Mouse (Mus musculus): Measurements from ENCODE around the gene Cbarp.

Cbarp gene

GRCm38 (mm10) chr10:80121639-80122038 lies 19.0 kb downstream of the Cbarp start:
- DNase-seq = no peak

GRCm38 (mm10) chr10:80120146-80120545 lies 20.5 kb downstream of the Cbarp start:
- DNase-seq = no peak

DNA sequence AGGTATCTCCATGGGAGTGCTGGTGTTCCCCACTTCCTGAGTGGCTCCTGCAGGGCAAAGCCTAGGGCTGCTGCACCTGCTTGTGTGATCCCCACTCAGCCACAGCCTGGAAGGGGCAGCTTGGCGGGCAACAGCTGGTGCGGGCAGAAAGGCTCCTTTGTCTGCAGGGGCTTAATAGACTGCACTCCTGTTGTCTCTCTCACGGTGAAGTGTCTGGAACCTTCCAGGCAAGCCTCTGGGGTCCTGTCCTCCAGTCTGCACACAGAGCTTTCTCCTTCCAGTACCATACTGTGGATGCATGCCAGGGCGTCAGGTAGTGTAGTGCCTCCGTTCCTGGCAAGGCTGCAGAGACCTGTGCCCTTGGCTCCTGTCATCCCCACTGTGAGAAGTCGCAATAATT lies 22.1 kb downstream of the Cbarp start:
- no peak for DNase-seq

GRCm38 (mm10) chr10:80117736-80118135 lies 22.9 kb downstream of the Cbarp start:
- no peak for DNase-seq

DNA sequence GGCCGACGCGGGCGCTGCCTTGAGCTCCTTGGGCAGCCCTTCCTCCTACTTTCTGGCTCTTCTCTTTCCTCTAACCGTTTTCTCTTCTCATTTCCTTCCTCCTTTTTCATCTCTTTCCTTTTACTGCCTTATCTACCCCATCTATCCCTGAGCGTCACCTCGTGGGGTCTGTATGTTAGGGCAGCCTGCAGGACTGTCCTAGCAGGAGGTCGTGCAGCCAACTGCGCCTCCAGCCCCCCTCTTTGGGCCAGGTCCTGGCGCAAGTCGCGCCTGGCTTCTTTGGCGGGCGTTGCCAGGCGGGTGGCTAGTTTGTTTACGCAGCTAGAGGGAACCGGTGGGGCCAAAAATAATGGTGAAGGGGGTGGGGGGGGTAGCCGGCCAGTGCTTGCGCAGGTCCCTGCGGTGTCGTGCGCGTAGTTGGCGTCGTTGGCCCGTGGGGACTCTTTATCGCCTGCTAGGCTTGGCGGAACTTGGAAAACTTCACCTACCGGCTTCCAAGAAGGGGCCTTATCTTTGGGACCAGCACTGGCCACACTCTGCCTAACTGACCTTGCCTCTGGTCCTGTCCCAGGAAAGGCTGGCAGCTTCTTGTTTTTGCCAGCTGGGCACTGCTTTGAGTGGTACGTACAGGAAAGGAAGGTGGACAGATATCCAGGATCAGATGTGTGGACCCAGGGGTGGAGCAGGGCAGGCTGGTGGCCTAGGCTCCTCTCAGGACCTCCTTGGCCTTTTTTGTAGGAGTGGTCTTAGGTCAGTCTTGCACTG lies 23.5 kb downstream of the Cbarp start:
- no peak for DNase-seq

- no peak for DNase-seq
Measured at GRCm38 (mm10) chr10:80116563-80116926, 24.1 kb downstream of the Cbarp start.

DNA sequence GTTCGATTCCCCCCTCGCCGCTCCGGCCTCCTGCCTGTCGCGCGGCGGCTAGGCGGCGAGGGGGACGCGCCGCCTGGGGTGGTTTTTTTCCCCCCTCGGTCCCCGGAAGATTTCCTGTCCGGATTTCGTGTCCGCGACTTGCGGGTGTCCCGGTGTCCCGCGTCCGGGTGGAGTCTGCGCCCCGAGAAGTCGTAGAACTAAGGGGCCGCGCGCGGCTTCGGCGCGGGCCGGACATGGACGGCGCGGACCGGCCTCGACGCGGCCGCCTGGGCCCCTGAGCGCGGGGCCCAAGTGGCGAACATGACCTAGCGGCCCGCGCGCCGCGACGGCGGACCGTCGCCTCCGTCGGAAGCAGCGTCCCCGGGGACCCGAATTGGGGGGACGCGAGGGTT lies 24.7 kb downstream of the Cbarp start:
- DNase-seq = no peak

DNA sequence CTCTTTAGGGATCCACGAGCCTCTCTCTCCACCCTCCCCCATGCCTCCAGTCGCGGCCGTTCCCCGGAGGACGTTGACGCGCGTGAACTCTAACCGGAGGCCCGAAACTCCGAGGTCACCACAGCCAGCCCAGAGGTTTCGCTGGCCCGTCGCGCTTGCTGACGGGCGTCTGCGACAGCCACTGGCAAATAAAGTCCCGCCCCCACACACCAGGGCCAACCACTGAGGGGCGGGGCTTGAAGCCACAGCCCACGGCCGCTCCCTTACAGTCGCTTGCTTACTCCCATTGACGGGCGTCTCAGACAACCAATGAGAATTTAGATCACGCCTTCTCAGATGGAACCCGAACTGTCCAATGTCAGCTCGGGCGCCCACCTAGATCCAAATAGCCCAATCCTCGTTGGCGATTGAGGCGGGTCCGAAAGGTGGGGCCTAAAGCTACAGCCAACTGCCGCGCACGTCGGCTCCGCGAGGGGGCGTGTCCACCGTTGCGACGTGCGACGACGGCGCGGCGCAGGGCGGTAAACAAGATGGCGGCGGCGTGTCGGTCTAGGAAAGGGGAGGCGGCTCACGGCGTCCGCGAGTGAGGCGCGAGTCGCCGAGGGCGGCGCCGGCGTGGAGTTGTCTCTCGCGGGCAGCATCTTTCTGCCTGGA lies 25.2 kb downstream of the Cbarp start, which contains the start of gene Stk11:
Gene Stk11, plus strand, starts transcription at position 514 of the 654 bp plus-strand sequence.
- DNase-seq = peak; percentile 95

- peak; percentile 81 to 92 for DNase-seq
Measured at GRCm38 (mm10) chr10:80114341-80115284, 26.0 kb downstream of the Cbarp start.

- no peak for DNase-seq
Measured at GRCm38 (mm10) chr10:80107678-80108077, 33.0 kb downstream of the Cbarp start.

GRCm38 (mm10) chr10:80105926-80106325 lies 34.7 kb downstream of the Cbarp start:
- no peak for DNase-seq

- peak; percentile 33 to 40 for DNase-seq
Measured at GRCm38 (mm10) chr10:80105460-80105859, 35.2 kb downstream of the Cbarp start, which contains the start of gene Sbno2. TSS of gene Sbno2 (minus strand) at chr10:80105571.

DNA sequence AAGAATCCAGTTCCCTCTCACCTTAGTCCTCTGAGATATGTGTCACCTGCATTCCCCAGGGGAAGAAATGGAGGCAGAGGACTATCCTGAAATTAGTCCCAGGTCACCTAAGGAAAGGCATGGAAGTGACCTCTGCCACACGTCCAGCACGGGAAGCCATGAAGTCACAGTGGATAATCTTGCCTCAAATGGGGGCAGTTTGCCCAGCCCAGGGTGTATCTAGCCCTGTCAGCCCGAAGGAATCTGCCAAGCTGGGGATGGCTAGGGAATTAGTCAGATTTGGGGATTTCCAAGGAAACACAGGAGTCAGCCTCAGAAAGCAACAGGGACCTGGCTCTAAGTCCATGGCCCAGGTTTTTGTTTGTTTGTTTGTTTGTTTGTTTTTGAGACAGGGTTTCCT lies 36.5 kb downstream of the Cbarp start:
- DNase-seq = no peak

DNA sequence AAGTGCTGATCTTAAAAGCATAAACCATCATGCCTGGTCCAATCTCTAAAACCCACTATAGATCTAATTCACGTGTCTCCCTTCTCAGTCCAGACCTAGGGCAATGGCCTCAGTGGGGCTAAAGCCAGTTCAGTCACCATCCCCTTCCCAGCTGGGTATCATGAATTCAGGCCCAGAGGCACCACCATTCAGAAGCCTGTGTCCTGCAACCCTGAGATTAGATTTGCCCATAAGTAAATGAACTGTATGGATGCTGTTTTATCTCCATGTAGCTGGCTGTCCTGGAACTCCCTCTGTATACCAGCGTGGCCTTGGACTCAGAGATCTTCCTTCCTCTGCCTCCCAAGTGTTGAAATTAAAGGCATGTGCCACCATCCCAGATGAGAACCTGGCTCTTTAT lies 37.6 kb downstream of the Cbarp start:
- DNase-seq = no peak

DNA sequence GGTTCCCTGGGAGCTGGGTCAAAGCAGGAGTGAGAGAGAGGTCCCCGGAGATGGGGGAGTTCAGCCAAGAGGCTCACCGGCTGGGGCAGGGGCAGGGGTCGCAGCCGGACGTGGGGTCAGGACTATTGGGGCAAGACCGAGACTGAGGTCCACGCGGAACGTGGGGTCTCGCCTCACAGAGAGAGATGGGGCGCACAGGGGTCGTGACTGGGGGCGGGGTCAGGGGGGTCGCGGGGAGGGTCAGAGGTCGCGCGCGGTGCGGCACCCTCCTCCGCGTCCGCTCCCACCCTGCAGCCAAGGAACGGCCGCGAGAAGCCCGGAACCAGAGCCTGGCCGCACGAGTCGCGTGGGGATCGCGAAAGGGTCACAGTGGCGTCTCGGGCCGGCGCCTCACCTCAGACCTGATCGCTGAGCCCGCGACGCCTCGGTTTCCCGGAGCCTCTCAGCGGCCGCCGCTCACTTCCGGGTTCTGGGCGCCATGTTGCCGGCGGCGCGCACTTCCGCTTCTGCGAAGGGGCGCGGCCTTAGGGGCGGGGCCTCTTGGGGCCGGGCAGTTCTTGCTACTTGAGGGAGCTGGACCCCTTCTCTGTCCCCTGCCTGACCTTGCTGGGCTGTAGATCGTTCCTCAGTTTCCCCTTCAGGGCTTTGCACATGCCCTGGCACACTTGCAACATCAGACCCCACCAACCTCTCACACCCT lies 38.3 kb downstream of the Cbarp start:
- DNase-seq = peak; percentile 82 to 92

DNA sequence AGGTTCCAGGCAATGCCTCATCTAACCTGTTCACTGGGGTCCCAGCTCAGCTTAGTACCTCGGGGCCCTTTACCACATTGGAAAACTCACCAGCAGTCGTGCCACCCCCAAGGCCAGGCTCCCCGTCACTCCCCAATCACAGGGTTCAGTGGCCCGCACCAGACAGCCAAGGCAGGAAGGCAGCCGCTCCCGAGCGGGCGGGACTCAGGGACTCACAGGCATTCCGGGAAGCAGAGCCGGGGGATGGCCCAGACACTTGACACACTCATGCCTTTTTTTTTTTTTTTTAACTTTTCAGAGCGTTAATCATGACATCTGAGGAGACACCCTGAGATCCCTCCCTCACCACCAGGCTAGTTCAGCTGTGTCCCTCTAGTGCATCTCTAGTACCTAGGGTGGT lies 39.7 kb downstream of the Cbarp start:
- DNase-seq = no peak

DNA sequence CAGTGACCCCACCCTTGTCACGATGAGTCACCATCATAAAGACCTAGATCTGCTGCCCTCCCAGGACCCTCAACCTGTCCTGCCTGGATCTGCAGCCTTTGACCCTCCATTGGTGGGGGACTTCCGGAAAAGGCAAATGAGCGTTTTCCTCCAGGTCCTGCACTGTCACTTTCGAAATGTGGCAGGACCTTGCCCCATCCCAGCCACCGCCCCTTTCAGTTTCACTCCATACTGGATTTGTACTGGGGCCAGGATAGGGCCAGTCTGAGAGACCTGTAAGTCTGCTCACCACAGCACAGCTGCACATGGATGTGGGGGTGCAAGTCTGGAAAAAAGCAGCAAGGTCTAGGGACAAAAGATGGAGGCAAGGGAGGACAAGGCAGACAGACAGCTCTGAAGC lies 42.0 kb downstream of the Cbarp start:
- no peak for DNase-seq

DNA sequence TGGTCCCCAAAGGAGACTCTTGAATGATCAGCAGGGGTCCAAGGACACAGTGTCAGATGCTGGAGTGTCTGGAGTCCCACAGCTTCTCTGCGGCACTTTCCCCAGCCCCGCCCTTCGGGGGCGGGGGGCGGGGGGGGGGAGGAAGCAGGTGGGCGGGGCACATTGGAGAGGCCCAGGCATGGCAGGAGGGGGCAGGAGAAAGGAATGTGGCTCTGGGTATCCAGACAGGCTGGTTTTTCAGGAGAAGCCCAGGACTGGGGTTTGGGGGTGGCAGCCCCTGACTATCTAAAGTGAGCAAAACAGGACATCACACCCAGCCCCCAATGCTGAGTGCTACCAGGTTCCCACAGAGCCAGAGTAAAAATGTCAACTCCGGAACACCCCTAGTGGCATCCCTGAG lies 43.4 kb downstream of the Cbarp start:
- DNase-seq = no peak

DNA sequence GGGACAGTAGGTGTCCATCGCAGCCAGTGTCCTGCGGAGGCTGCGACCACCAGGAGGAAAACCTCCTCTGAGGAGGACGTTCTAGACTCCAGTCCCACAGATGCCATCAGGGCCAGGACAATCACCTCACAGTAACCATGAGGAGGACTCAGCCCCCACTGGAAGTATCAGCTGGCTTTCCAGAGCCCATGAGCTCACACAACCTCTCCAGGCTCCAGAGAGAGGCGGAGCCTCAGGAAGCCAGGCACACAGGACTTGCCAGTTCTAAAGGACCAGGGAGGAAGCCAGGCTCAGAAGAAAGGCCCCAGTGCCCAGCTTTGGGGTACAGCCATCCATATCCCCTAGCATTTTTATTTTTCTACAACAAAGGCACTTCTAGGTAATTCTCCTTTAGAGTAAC lies 45.1 kb downstream of the Cbarp start:
- no peak for DNase-seq

- no peak for DNase-seq
Measured at GRCm38 (mm10) chr10:80094684-80095083, 46.0 kb downstream of the Cbarp start.

- DNase-seq = no peak
Measured at GRCm38 (mm10) chr10:80094085-80094484, 46.5 kb downstream of the Cbarp start.

GRCm38 (mm10) chr10:80092690-80093089 lies 47.9 kb downstream of the Cbarp start:
- no peak for DNase-seq

DNA sequence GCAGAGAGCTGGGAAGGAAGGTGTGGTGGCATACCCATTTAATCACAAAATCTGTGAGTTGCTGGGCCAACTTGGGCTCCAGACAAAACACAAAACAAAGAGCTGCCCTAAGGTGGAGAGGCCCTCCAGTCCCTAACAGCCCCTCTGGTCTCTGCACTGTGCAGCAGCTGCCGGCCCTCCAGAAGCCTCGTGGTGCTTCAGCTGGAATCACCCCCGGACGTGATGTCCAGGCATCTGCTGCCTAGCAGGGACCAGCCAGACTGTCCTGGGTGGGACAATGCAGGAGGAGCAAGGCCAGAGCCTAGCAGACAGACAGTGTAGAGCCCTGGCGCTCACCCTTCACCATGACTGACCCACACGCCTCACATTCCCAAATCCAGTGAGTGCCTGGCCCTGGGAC lies 49.1 kb downstream of the Cbarp start:
- no peak for DNase-seq
